Mouse (Mus musculus) liver, embryonic 16.5 days (tissue): ENCODE results near the gene Mylk3. TPM values are rescaled to one million over a fixed set of nuclear protein-coding genes. Genes with fewer than 3 reads are reported as not detected.

Experiments used
- ATAC-seq: fragments of 200-750 bp; cut with Nextera tagmentation; 2 replicates; pipeline ENCODE4 v1.8.0; 2017; ENCODE audit warnings: low read depth, mild to moderate bottlenecking, moderate number of reproducible peaks, moderate library complexity
- H3K27ac ChIP-seq: fragments of 300-500 bp; sonication (generic); 2 replicates; pipeline ENCODE4 v1.5.1; 2014; ENCODE audit warnings: mild to moderate bottlenecking, low read length
- H3K27me3 ChIP-seq: fragments of 300-500 bp; sonication (generic); 2 replicates; pipeline ENCODE4 v1.6.1; 2014; ENCODE audit warnings: low read depth, low read length, mixed read lengths; ENCODE audit not compliant: control insufficient read depth, insufficient read depth
- H3K36me3 ChIP-seq: fragments of 300-500 bp; sonication (generic); 2 replicates; pipeline ENCODE4 v1.6.1; 2014; ENCODE audit warnings: mild to moderate bottlenecking; ENCODE audit not compliant: control insufficient read depth, insufficient read depth
- H3K4me1 ChIP-seq: fragments of 300-500 bp; sonication (generic); 2 replicates; pipeline ENCODE4 v1.6.1; 2014; ENCODE audit warnings: low read depth, low read length, mixed read lengths; ENCODE audit not compliant: control insufficient read depth
- H3K4me2 ChIP-seq: fragments of 300-500 bp; sonication (generic); 2 replicates; pipeline ENCODE4 v1.6.1; 2014; ENCODE audit warnings: low read depth, low read length, mixed read lengths
- H3K4me3 ChIP-seq: fragments of 300-500 bp; sonication (generic); 2 replicates; pipeline ENCODE4 v1.5.1; 2014; ENCODE audit warnings: low read depth, mild to moderate bottlenecking, low read length
- H3K9ac ChIP-seq: fragments of 300-500 bp; sonication (generic); 2 replicates; pipeline ENCODE4 v1.6.1; 2014; ENCODE audit warnings: low read depth, low read length
- H3K9me3 ChIP-seq: fragments of 300-500 bp; sonication (generic); replicated peaks from 2 replicates; pipeline ENCODE4 v1.6.1; 2016; ENCODE audit warnings: low read length; ENCODE audit not compliant: control insufficient read depth
- WGBS: fragments of 180-500 bp; shearing (Covaris S2); extraction: QIAGEN DNeasy Blood & Tissue Kit; methylation state at CpG from one replicate; pipeline ENCODE4 v1.1.7; 2014; ENCODE audit not compliant: insufficient replicate concordance; 5-methylcytosine and 5-hydroxymethylcytosine counted together
- polyA plus RNA-seq: library from polyadenylated mRNA; unstranded; fragments of >200 nt; fragmentation: Nextera tagmentation; extraction: Ambion mirVana; gene quantifications from 2 replicates; pipeline ENCODE4 v1.2.1, GENCODE M21; 2015

Mylk3 gene
- polyA plus RNA-seq, 1 experiment from 2014 or later = 66.3 TPM

GRCm38 (mm10) chr8:85318534-85318933 lies 67.6 kb downstream of the Mylk3 start:
- peaks cover 18% of the 10 kb centered on the region for H3K4me1 ChIP-seq
- ATAC-seq = peak; percentile 100
- no peaks in the 10 kb centered on the region for H3K27me3 ChIP-seq
- peak overlapping the region; percentile 35 for H3K4me3 ChIP-seq
- peak overlapping the region; percentile 59 for H3K4me2 ChIP-seq
- no peaks in the 10 kb centered on the region for H3K36me3 ChIP-seq
- peak overlapping the region; percentile 54 for H3K9ac ChIP-seq
- no peaks in the 10 kb centered on the region for H3K9me3 ChIP-seq
- WGBS = 25% methylated on average over 4 of the region's 4 CpGs
- H3K27ac ChIP-seq = peak overlapping the region; percentile 96

DNA sequence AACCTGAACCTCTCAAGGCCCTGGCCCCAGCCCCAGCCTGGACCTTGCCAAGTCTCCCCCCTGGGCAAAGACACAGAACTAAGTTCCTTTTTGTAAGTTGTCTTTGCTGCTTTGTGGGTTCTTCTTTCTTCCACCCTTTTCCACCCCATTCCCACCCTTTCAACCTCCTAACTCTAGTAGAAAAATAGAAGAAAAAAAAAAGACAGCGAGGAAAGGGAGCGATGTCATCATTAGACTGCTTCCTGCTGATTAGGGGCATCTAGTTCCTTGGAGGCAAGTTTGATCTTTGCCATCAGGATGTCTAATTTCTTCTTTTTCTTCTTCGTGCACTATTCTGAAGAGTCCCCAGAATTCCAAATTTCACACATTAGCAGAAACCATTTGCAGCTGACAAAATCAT lies 73.1 kb downstream of the Mylk3 start:
- ATAC-seq = no peak
- peaks cover 3% of the 10 kb centered on the region for H3K4me1 ChIP-seq
- WGBS = 33% methylated on average over 3 of the region's 3 CpGs
- H3K36me3 ChIP-seq = peaks cover 11% of the 10 kb centered on the region
- no peak overlapping the region for H3K4me3 ChIP-seq
- no peak overlapping the region for H3K4me2 ChIP-seq
- no peaks in the 10 kb centered on the region for H3K27me3 ChIP-seq
- H3K27ac ChIP-seq = no peak overlapping the region
- H3K9ac ChIP-seq = no peak overlapping the region
- H3K9me3 ChIP-seq = no peaks in the 10 kb centered on the region

DNA sequence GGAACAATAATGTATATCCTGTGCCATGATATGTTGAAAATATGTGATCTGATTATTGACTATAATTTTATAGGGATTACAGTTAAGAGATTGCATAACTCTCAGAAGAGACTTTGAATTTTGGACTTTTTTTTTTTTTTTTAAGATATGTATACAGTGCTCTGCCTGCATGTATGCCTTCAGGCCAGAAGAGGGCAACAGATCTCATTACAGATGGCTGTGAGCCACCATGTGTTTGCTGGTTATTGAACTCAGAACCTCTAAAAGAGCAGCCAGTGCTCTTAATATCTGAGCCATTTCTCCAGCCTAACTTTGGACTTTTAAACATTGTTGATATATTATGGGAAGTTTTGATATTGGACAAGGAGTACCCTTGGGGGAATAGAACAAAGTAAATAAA lies 74.4 kb downstream of the Mylk3 start:
- no peak overlapping the region for H3K27ac ChIP-seq
- no peak overlapping the region for H3K4me2 ChIP-seq
- peaks cover 20% of the 10 kb centered on the region for H3K36me3 ChIP-seq
- no peaks in the 10 kb centered on the region for H3K27me3 ChIP-seq
- no peaks in the 10 kb centered on the region for H3K4me1 ChIP-seq
- H3K4me3 ChIP-seq = no peak overlapping the region
- peak; percentile 64; the same call in 1 of the 2 replicates for ATAC-seq
- H3K9me3 ChIP-seq = no peaks in the 10 kb centered on the region
- H3K9ac ChIP-seq = no peak overlapping the region

- Histone ChIP-seq H3K4me3 (no peak overlapping the region), H3K4me1 (no peaks in the 10 kb centered on the region), H3K27me3 (no peaks in the 10 kb centered on the region), H3K9me3 (no peaks in the 10 kb centered on the region), H3K4me2 (no peak overlapping the region), H3K9ac (no peak overlapping the region), H3K36me3 (peaks cover 47% of the 10 kb centered on the region), H3K27ac (no peak overlapping the region)
- WGBS = 85% methylated on average over 2 of the region's 2 CpGs
- no peak for ATAC-seq
These were observed 77.6 kb downstream of the Mylk3 start for GRCm38 (mm10) chr8:85308564-85308963.

GRCm38 (mm10) chr8:85303531-85303930 lies 82.6 kb downstream of the Mylk3 start:
- Histone ChIP-seq H3K4me3 (no peak overlapping the region), H3K9ac (no peak overlapping the region), H3K36me3 (peaks cover 53% of the 10 kb centered on the region), H3K27me3 (no peaks in the 10 kb centered on the region), H3K4me2 (no peak overlapping the region), H3K4me1 (peaks cover 16% of the 10 kb centered on the region), H3K9me3 (no peaks in the 10 kb centered on the region), H3K27ac (no peak overlapping the region)
- 78% methylated on average over 5 of the region's 5 CpGs for WGBS
- no peak for ATAC-seq

- 66% methylated on average over 3 of the region's 3 CpGs for WGBS
- no peak overlapping the region for H3K9ac ChIP-seq
- no peak overlapping the region for H3K4me3 ChIP-seq
- no peak overlapping the region for H3K4me2 ChIP-seq
- H3K9me3 ChIP-seq = no peaks in the 10 kb centered on the region
- no peak overlapping the region for H3K27ac ChIP-seq
- no peaks in the 10 kb centered on the region for H3K27me3 ChIP-seq
- H3K4me1 ChIP-seq = peaks cover 16% of the 10 kb centered on the region
- no peak for ATAC-seq
- H3K36me3 ChIP-seq = peaks cover 47% of the 10 kb centered on the region
These were observed 83.2 kb downstream of the Mylk3 start for GRCm38 (mm10) chr8:85302931-85303330.

GRCm38 (mm10) chr8:85301941-85302340 lies 84.2 kb downstream of the Mylk3 start:
- Histone ChIP-seq H3K4me1 (peaks cover 21% of the 10 kb centered on the region), H3K4me3 (no peak overlapping the region), H3K4me2 (peak overlapping the region; percentile 25), H3K9ac (no peak overlapping the region), H3K36me3 (peaks cover 39% of the 10 kb centered on the region), H3K27me3 (no peaks in the 10 kb centered on the region), H3K9me3 (no peaks in the 10 kb centered on the region), H3K27ac (no peak overlapping the region)
- 63% methylated on average over 1 of the region's 1 CpGs for WGBS
- no peak for ATAC-seq

DNA sequence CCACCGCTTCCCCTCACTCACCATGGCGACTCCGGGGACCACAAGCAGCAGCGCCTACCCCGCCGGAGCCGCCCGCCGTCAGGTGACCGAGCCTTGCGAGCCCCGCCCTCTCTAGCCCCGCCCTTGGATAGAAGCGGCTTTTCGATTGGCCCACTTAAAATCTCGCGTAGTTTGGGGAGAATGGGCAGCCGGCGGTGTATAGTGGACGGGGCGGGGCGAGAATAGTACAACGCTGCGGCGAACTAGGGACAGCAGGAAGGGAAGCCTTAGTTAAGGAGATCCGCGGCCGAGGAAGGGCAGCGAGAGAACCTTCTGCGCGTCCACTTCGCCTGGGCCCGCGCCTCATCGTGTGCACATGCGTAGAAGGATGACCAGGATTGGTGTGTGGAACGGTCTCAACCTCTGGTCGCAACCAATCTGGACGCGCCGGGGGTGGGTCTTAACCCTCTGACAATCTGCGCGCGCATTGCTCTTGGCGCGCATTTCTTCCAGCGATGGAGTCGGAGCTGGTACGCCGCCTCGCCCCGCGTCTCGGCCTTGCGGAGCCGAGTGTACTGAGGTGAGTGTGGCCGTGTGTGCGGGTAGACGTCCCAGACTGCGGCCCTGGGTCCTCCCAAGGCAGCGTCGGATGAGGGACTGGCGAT lies 86.6 kb downstream of the Mylk3 start, which contains the start of the genes Orc6 and Vps35:
Gene Orc6 (plus strand): TSS at position 199 of the 644 bp plus-strand sequence.
Gene Vps35 (minus strand): TSS at position 369 of the 644 bp plus-strand sequence.
- H3K27ac ChIP-seq = peak within 1 kb of the TSS; percentile 95
- peak; percentile 97 for ATAC-seq

GRCm38 (mm10) chr8:85298600-85299433 lies 87.3 kb downstream of the Mylk3 start:
- H3K9ac ChIP-seq = peak overlapping the region; percentile 96
- peak; percentile 19 for ATAC-seq

More for the DNA sequence above, 86.6 kb downstream of the Mylk3 start, which contains the start of the genes Orc6 and Vps35:
- peak within 1 kb of the TSS; percentile 86 for H3K4me2 ChIP-seq
- peaks cover 21% of the 10 kb centered on the region for H3K4me1 ChIP-seq
- H3K9me3 ChIP-seq = no peaks in the 10 kb centered on the region
- H3K36me3 ChIP-seq = peaks cover 19% of the 10 kb centered on the region
- H3K4me3 ChIP-seq = peak within 1 kb of the TSS; percentile 100
- under 1% methylated on average over 62 of the region's 63 CpGs for WGBS
- H3K27me3 ChIP-seq = no peaks in the 10 kb centered on the region
- H3K9ac ChIP-seq = peak within 1 kb of the TSS; percentile 96

More at GRCm38 (mm10) chr8:85298600-85299433, 87.3 kb downstream of the Mylk3 start:
- Histone ChIP-seq H3K27me3 (no peaks in the 10 kb centered on the region), H3K36me3 (peaks cover 18% of the 10 kb centered on the region), H3K9me3 (no peaks in the 10 kb centered on the region), H3K4me2 (peak overlapping the region; percentile 86), H3K27ac (peak overlapping the region; percentile 95), H3K4me1 (peaks cover 21% of the 10 kb centered on the region), H3K4me3 (peak overlapping the region; percentile 100)
- WGBS = under 1% methylated on average over 53 of the region's 53 CpGs
